Comparison of ENCODE assay signal across 7 mouse cellular contexts in the genomic region with DNA sequence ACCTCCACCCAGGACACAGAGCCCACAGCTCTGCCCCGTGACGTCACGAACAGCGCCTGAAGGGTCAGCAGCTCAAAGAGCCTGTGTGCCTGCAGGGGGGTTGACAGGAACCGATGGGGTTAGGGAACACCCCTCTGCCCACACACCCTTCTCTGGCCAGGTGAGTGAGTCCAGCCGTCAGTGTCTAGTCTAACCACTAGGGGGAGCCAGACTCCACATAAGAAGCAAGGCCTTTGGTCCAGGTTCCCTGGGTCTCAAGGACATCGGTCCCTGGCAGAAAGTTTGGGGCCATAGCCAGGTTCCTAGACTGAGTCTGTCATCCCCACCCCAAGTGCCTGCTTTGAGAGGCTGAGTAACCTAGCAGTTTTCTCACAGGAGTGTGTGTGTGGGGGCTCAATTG. TPM values are rescaled to one million over a fixed set of nuclear protein-coding genes. Genes with fewer than 3 reads are reported as not detected.
A peak's percentile ranks its signal among the peaks of the same experiment; 100 is the strongest.
DNase-seq lines count a peak whose midpoint lies in the region; ATAC-seq and TF ChIP-seq lines count a peak whose summit lies in the region.

No protein-coding gene starts in this region.

- no peak; the same call in 1 of the 2 replicates for ATAC-seq in midbrain, embryonic 16.5 days
- peak; percentile 47; the same call in 1 of the 2 replicates for ATAC-seq in stomach, postnatal 0 days (ENCODE audit: low FRiP score, low TSS enrichment)

- no peak overlapping the region for H3K27ac ChIP-seq in midbrain, embryonic 10.5 days (replicated peaks)
- H3K27ac ChIP-seq in midbrain, embryonic 16.5 days (ENCODE audit: low read length) = no peak overlapping the region
- H3K27ac ChIP-seq in stomach, postnatal 0 days (replicated peaks) = no peak overlapping the region

- TF ChIP-seq CTCF in stomach, postnatal 0 days (IDR thresholded peaks at IDR 0.05; ENCODE audit: low read depth) = peak; percentile 95

- no peak overlapping the region for H3K4me3 ChIP-seq in midbrain, embryonic 10.5 days
- no peak overlapping the region for H3K4me3 ChIP-seq in midbrain, embryonic 16.5 days (ENCODE audit: low read depth, low read length)
- no peak overlapping the region for H3K4me3 ChIP-seq in stomach, postnatal 0 days (ENCODE audit: low read depth, low read length)

- H3K9ac ChIP-seq in midbrain, embryonic 16.5 days (ENCODE audit: low read depth, low read length) = no peak overlapping the region
- no peak overlapping the region for H3K9ac ChIP-seq in stomach, postnatal 0 days (ENCODE audit: low read length)

- H3K4me2 ChIP-seq in midbrain, embryonic 16.5 days (ENCODE audit: low read length) = no peak overlapping the region
- H3K4me2 ChIP-seq in stomach, postnatal 0 days (replicated peaks; ENCODE audit: low read depth) = no peak overlapping the region

- no peak for TF ChIP-seq EP300 in stomach, postnatal 0 days (optimal IDR thresholded peaks at IDR 0.05)

- H3K4me1 ChIP-seq in midbrain, embryonic 10.5 days = peaks cover 33% of the 10 kb centered on the region
- H3K4me1 ChIP-seq in midbrain, embryonic 16.5 days (ENCODE audit: control insufficient read depth, insufficient read depth, low read length) = 0 out of 2 replicates have a peak, but pooled peaks cover 3% of the 10 kb centered on the region
- peaks cover 3% of the 10 kb centered on the region; the same call in 1 of the 2 replicates for H3K4me1 ChIP-seq in stomach, postnatal 0 days (replicated peaks; ENCODE audit: control insufficient read depth, insufficient read depth)

- under 1% methylated on average over 7 of the region's 7 CpGs for WGBS in midbrain, embryonic 10.5 days
- WGBS in midbrain, embryonic 16.5 days = 0% methylated on average over 7 of the region's 7 CpGs
- 0% methylated on average over 7 of the region's 7 CpGs for WGBS in stomach, postnatal 0 days

- DNase-seq in midbrain, embryonic 10.5 days (ENCODE audit: low spot score) = peak; percentile 71
- DNase-seq in adipocyte (ENCODE audit: low spot score) = peak; percentile 64
- peak; percentile 57 for DNase-seq in embryo, embryonic 11.5 days (ENCODE audit: low read depth, low spot score)
- peak; percentile 60 for DNase-seq in kidney, adult 18-20 months
- DNase-seq in lung, postnatal 36 days = peak; percentile 75
- peak; percentile 69 for DNase-seq in stomach, postnatal 0 days (ENCODE audit: low spot score)

- peaks cover 50% of the 10 kb centered on the region for H3K27me3 ChIP-seq in midbrain, embryonic 10.5 days (ENCODE audit: low read depth, poor library complexity, severe bottlenecking)
- peaks cover 31% of the 10 kb centered on the region for H3K27me3 ChIP-seq in midbrain, embryonic 16.5 days (ENCODE audit: control insufficient read depth, insufficient read depth, low read depth, low read length)
- H3K27me3 ChIP-seq in stomach, postnatal 0 days (ENCODE audit: control insufficient read depth, insufficient read depth, low read length) = no peaks in the 10 kb centered on the region

- no peaks in the 10 kb centered on the region for H3K36me3 ChIP-seq in midbrain, embryonic 10.5 days
- H3K36me3 ChIP-seq in midbrain, embryonic 16.5 days (ENCODE audit: control insufficient read depth, insufficient read depth, low read length) = 0 out of 2 replicates have a peak, but pooled peaks cover 3% of the 10 kb centered on the region
- H3K36me3 ChIP-seq in stomach, postnatal 0 days (ENCODE audit: control insufficient read depth, insufficient read depth, low read length) = no peaks in the 10 kb centered on the region

- H3K9me3 ChIP-seq in midbrain, embryonic 10.5 days (replicated peaks) = no peaks in the 10 kb centered on the region
- H3K9me3 ChIP-seq in midbrain, embryonic 16.5 days (replicated peaks; ENCODE audit: control insufficient read depth, low read length, poor library complexity, severe bottlenecking) = no peaks in the 10 kb centered on the region
- no peaks in the 10 kb centered on the region for H3K9me3 ChIP-seq in stomach, postnatal 0 days (ENCODE audit: control insufficient read depth, low read length)

RNA-seq across cellular contexts. Expression of a gene that starts 13.2 kb away (rescaled TPM):
- not detected in 2 replicates for polyA plus RNA-seq in midbrain, embryonic 10.5 days (2016; fragmentation: Nextera tagmentation; extraction: Ambion mirVana)
- 0.19 TPM in 1 of 2 replicates, not detected in the other for polyA plus RNA-seq in midbrain, embryonic 16.5 days (2015; fragmentation: Nextera tagmentation; extraction: Ambion mirVana)
- polyA plus RNA-seq in stomach, postnatal 0 days (2015; fragmentation: Nextera tagmentation; extraction: Ambion mirVana) = 0.08 TPM in 1 of 2 replicates, not detected in the other

RNA-seq across cellular contexts. Expression of a gene that starts 17.3 kb away (rescaled TPM):
- 0.70 and 1.2 TPM in 2 replicates for polyA plus RNA-seq in midbrain, embryonic 10.5 days (2016; fragmentation: Nextera tagmentation; extraction: Ambion mirVana)
- polyA plus RNA-seq in midbrain, embryonic 16.5 days (2015; fragmentation: Nextera tagmentation; extraction: Ambion mirVana) = 39.5 and 50.1 TPM in 2 replicates
- polyA plus RNA-seq in stomach, postnatal 0 days (2015; fragmentation: Nextera tagmentation; extraction: Ambion mirVana) = 3.4 and 3.6 TPM in 2 replicates

RNA-seq across cellular contexts. Expression of a gene that starts 30.5 kb away (rescaled TPM):
- not detected in 2 replicates for polyA plus RNA-seq in midbrain, embryonic 10.5 days (2016; fragmentation: Nextera tagmentation; extraction: Ambion mirVana)
- not detected in 2 replicates for polyA plus RNA-seq in midbrain, embryonic 16.5 days (2015; fragmentation: Nextera tagmentation; extraction: Ambion mirVana)
- not detected in 2 replicates for polyA plus RNA-seq in stomach, postnatal 0 days (2015; fragmentation: Nextera tagmentation; extraction: Ambion mirVana)

RNA-seq across cellular contexts. Expression of a gene that starts 35.3 kb away (rescaled TPM):
- polyA plus RNA-seq in midbrain, embryonic 10.5 days (2016; fragmentation: Nextera tagmentation; extraction: Ambion mirVana) = not detected in 2 replicates
- not detected in 2 replicates for polyA plus RNA-seq in midbrain, embryonic 16.5 days (2015; fragmentation: Nextera tagmentation; extraction: Ambion mirVana)
- 2.3 and 3.5 TPM in 2 replicates for polyA plus RNA-seq in stomach, postnatal 0 days (2015; fragmentation: Nextera tagmentation; extraction: Ambion mirVana)

RNA-seq across cellular contexts. Expression of a gene that starts 50.6 kb away (rescaled TPM):
- not detected in 2 replicates for polyA plus RNA-seq in midbrain, embryonic 10.5 days (2016; fragmentation: Nextera tagmentation; extraction: Ambion mirVana)
- polyA plus RNA-seq in midbrain, embryonic 16.5 days (2015; fragmentation: Nextera tagmentation; extraction: Ambion mirVana) = 0.62 TPM in 1 of 2 replicates, not detected in the other
- not detected in 2 replicates for polyA plus RNA-seq in stomach, postnatal 0 days (2015; fragmentation: Nextera tagmentation; extraction: Ambion mirVana)
